Mouse (Mus musculus): ENCODE results near the gene Sugp1. TPM values are rescaled to one million over a fixed set of nuclear protein-coding genes. Genes with fewer than 3 reads are reported as not detected.

Gene Sugp1
- 33.3 and 35.3 TPM in 2 replicates for polyA plus RNA-seq (2014; fragmentation: Nextera tagmentation; extraction: Ambion mirVana)

GRCm38 (mm10) chr8:70042583-70043455 lies at the start of gene Sugp1, which contains the start of gene Mau2:
Gene Sugp1 (plus strand): TSS chr8:70042813.
Gene Mau2 (minus strand): TSS chr8:70042734.
- Histone ChIP-seq H3K36me3 (ENCODE audit: control insufficient read depth, insufficient read depth, low read length) (no peaks in the 10 kb centered on the region), H3K4me1 (ENCODE audit: control insufficient read depth, insufficient read depth, low read length) (peaks cover 23% of the 10 kb centered on the region), H3K4me3 (ENCODE audit: low read depth, low read length) (peak within 1 kb of the TSS; percentile 86), H3K9me3 (ENCODE audit: control insufficient read depth, low read length) (no peaks in the 10 kb centered on the region), H3K27ac (ENCODE audit: low read depth, low read length) (peak within 1 kb of the TSS; percentile 5; the same call in 1 of the 2 replicates), H3K9ac (ENCODE audit: low read length) (peak within 1 kb of the TSS; percentile 90), H3K4me2 (peak within 1 kb of the TSS; percentile 87), H3K27me3 (ENCODE audit: control insufficient read depth, insufficient read depth, low read length) (no peaks in the 10 kb centered on the region)
- DNase-seq (ENCODE audit: low spot score, missing footprints) (peak; percentile 99), ATAC-seq (ENCODE audit: low FRiP score) (peak; percentile 98)
- under 1% methylated on average over 64 of the region's 65 CpGs for WGBS

DNA sequence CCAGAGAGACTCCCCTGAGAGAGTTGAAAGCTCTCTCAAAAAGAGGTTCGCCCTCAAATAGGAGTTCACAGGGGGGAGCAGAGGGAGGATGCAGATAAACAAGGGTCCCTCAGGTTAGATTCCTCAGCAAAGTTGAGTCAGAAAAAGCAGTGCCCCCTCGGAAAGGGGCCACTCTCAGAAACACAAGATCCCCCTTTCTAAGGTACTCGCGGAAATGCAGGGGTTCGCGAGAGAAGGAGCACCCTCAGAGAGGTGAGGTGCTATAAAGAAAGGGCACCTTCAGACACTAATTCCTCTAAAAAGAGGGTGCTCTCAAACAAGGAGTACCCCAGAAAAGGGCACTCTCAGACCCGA lies 47.2 kb upstream of the Sugp1 start:
- ATAC-seq (ENCODE audit: low FRiP score) (no peak), DNase-seq (ENCODE audit: low spot score, missing footprints) (no peak)
- Histone ChIP-seq H3K9me3 (ENCODE audit: control insufficient read depth, low read length) (no peaks in the 10 kb centered on the region), H3K27ac (ENCODE audit: low read depth, low read length) (peak overlapping the region; percentile 86), H3K9ac (ENCODE audit: low read length) (peak overlapping the region; percentile 79), H3K36me3 (ENCODE audit: control insufficient read depth, insufficient read depth, low read length) (no peaks in the 10 kb centered on the region), H3K4me1 (ENCODE audit: control insufficient read depth, insufficient read depth, low read length) (peaks cover 11% of the 10 kb centered on the region), H3K4me3 (ENCODE audit: low read depth, low read length) (peak overlapping the region; percentile 90), H3K4me2 (peak overlapping the region; percentile 93), H3K27me3 (ENCODE audit: control insufficient read depth, insufficient read depth, low read length) (no peaks in the 10 kb centered on the region)
- WGBS, result 0% methylated on average over 7 of the region's 7 CpGs

GRCm38 (mm10) chr8:69995776-69996588 lies 46.6 kb upstream of the Sugp1 start, which contains the start of gene Gatad2a:
Gene Gatad2a (minus strand): TSS chr8:69996384.
- Histone ChIP-seq H3K4me1 (ENCODE audit: control insufficient read depth, insufficient read depth, low read length) (peaks cover 11% of the 10 kb centered on the region), H3K9me3 (ENCODE audit: control insufficient read depth, low read length) (no peaks in the 10 kb centered on the region), H3K4me2 (peak within 1 kb of the TSS; percentile 93), H3K9ac (ENCODE audit: low read length) (peak within 1 kb of the TSS; percentile 79), H3K27me3 (ENCODE audit: control insufficient read depth, insufficient read depth, low read length) (no peaks in the 10 kb centered on the region), H3K27ac (ENCODE audit: low read depth, low read length) (peak within 1 kb of the TSS; percentile 86), H3K4me3 (ENCODE audit: low read depth, low read length) (peak within 1 kb of the TSS; percentile 90), H3K36me3 (ENCODE audit: control insufficient read depth, insufficient read depth, low read length) (no peaks in the 10 kb centered on the region)
- DNase-seq (ENCODE audit: low spot score, missing footprints) (peak; percentile 99), ATAC-seq (ENCODE audit: low FRiP score) (peak; percentile 100)
- WGBS, result under 1% methylated on average over 74 of the region's 87 CpGs

DNA sequence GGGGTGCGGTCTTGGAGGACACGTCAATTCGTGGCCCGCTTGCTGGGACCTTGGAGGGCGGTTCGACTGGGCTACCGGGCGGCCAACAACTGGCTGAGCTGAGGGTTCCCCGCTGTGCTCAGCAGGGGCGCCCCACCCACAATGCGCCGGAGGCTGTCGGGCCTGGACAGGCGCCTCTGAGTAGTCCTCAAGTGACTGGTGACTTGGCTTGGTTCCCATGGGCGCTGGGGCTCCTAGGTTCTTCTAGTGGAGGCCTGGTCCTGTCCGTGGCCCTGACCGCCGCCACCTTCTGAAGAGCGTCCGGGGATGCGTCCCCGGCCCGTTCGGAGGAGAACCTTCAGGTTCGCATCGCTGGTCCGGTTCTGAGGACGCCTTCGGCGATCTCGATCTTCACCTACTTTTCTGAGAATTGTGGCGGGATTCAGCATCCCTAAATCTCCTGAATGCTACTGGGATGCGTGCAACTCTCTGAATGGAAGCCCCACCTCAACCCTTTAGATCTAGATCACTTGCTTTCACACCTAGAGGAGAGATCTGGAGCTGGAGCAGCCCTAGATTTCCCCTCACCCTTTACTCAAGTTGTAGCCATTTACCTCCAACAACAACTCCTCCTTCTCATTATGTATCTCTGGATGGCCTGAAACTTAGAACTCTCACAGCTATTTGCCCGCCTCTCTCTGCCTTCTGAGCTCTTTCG lies 45.9 kb upstream of the Sugp1 start:
- Histone ChIP-seq H3K4me1 (ENCODE audit: control insufficient read depth, insufficient read depth, low read length) (peaks cover 14% of the 10 kb centered on the region), H3K4me2 (peak overlapping the region; percentile 93), H3K9ac (ENCODE audit: low read length) (peak overlapping the region; percentile 76), H3K9me3 (ENCODE audit: control insufficient read depth, low read length) (no peaks in the 10 kb centered on the region), H3K36me3 (ENCODE audit: control insufficient read depth, insufficient read depth, low read length) (no peaks in the 10 kb centered on the region), H3K27me3 (ENCODE audit: control insufficient read depth, insufficient read depth, low read length) (no peaks in the 10 kb centered on the region), H3K27ac (ENCODE audit: low read depth, low read length) (peak overlapping the region; percentile 6; the same call in 1 of the 2 replicates), H3K4me3 (ENCODE audit: low read depth, low read length) (peak overlapping the region; percentile 90)
- ATAC-seq (ENCODE audit: low FRiP score), result no peak
- 3% methylated on average over 35 of the region's 35 CpGs for WGBS
- no peak for DNase-seq (ENCODE audit: low spot score, missing footprints)

DNA sequence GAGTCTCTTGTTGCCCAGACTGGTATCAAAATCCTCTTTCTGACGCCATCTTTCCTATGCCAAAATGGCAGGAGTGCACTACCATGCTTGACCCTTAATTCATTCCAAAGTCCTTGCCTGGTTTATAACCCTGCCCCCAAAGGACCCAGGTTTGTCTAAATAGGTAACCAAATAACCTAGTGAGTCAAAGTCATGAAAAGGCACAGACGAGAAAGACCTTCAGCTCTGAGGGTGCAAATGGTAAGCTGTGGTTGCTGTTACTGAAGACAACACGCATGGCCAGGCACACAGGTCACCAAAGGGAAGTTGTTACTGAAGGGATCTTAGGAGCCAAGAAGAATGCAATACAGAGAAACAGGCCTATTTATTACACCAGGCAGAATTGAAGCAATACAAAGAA lies 43.9 kb upstream of the Sugp1 start:
- no peak overlapping the region for H3K4me2 ChIP-seq
- H3K4me3 ChIP-seq (ENCODE audit: low read depth, low read length), result no peak overlapping the region
- WGBS, result 90% methylated on average over 3 of the region's 3 CpGs
- no peaks in the 10 kb centered on the region for H3K36me3 ChIP-seq (ENCODE audit: control insufficient read depth, insufficient read depth, low read length)
- no peak overlapping the region for H3K27ac ChIP-seq (ENCODE audit: low read depth, low read length)
- no peaks in the 10 kb centered on the region for H3K9me3 ChIP-seq (ENCODE audit: control insufficient read depth, low read length)
- no peaks in the 10 kb centered on the region for H3K27me3 ChIP-seq (ENCODE audit: control insufficient read depth, insufficient read depth, low read length)
- ATAC-seq (ENCODE audit: low FRiP score), result no peak
- peaks cover 14% of the 10 kb centered on the region for H3K4me1 ChIP-seq (ENCODE audit: control insufficient read depth, insufficient read depth, low read length)
- H3K9ac ChIP-seq (ENCODE audit: low read length), result no peak overlapping the region
- DNase-seq (ENCODE audit: low spot score, missing footprints), result no peak

DNA sequence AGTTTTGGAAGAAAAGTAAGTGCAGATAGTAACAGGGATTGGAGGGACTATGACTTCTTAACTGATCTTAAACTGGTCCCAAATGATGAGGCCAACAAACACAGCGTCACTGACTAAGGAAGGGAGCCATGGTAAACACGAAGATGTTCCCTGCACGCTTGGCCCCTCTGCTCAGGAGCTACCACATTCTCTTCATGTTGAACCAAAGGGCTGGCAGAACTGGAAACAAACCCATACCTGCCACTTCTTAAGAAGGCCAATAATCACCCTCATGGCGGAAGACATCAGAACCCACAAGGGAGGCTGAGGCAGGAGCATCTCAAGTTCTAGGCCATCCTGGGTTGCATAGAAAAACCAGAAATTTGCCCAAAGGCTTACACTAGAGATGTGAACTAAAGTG lies 43.4 kb upstream of the Sugp1 start:
- Histone ChIP-seq H3K4me3 (ENCODE audit: low read depth, low read length) (no peak overlapping the region), H3K9ac (ENCODE audit: low read length) (no peak overlapping the region), H3K27ac (ENCODE audit: low read depth, low read length) (no peak overlapping the region), H3K36me3 (ENCODE audit: control insufficient read depth, insufficient read depth, low read length) (no peaks in the 10 kb centered on the region), H3K9me3 (ENCODE audit: control insufficient read depth, low read length) (no peaks in the 10 kb centered on the region), H3K4me1 (ENCODE audit: control insufficient read depth, insufficient read depth, low read length) (peaks cover 14% of the 10 kb centered on the region), H3K4me2 (no peak overlapping the region), H3K27me3 (ENCODE audit: control insufficient read depth, insufficient read depth, low read length) (no peaks in the 10 kb centered on the region)
- DNase-seq (ENCODE audit: low spot score, missing footprints), result no peak
- 93% methylated on average over 4 of the region's 4 CpGs for WGBS
- no peak for ATAC-seq (ENCODE audit: low FRiP score)

DNA sequence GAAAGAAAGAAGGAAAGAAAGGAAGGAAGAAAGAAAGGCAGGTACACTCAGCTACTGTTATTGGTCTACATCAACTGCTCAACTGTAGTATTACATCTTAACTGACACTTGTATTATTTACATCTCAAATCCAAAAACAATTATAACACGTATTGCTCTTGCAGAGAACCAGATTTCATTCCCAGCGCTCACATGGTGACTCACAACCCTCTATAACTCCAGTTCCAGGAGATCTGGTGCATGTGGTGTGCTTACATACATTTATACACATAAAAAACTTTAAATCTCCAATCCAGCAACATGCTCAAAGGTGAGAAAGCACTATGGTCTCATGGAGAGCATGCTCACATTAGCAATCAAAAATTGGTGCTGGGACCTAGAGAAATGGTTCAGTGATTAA lies 42.4 kb upstream of the Sugp1 start:
- no peaks in the 10 kb centered on the region for H3K9me3 ChIP-seq (ENCODE audit: control insufficient read depth, low read length)
- WGBS, result 84% methylated on average over 2 of the region's 2 CpGs
- H3K27me3 ChIP-seq (ENCODE audit: control insufficient read depth, insufficient read depth, low read length), result no peaks in the 10 kb centered on the region
- H3K4me1 ChIP-seq (ENCODE audit: control insufficient read depth, insufficient read depth, low read length), result peaks cover 4% of the 10 kb centered on the region
- H3K4me3 ChIP-seq (ENCODE audit: low read depth, low read length), result no peak overlapping the region
- ATAC-seq (ENCODE audit: low FRiP score) (no peak), DNase-seq (ENCODE audit: low spot score, missing footprints) (no peak)
- no peak overlapping the region for H3K9ac ChIP-seq (ENCODE audit: low read length)
- no peak overlapping the region for H3K4me2 ChIP-seq
- H3K27ac ChIP-seq (ENCODE audit: low read depth, low read length), result no peak overlapping the region
- no peaks in the 10 kb centered on the region for H3K36me3 ChIP-seq (ENCODE audit: control insufficient read depth, insufficient read depth, low read length)

- Histone ChIP-seq H3K9ac (ENCODE audit: low read length) (peak overlapping the region; percentile 33), H3K9me3 (ENCODE audit: control insufficient read depth, low read length) (no peaks in the 10 kb centered on the region), H3K4me2 (peak overlapping the region; percentile 28), H3K27me3 (ENCODE audit: control insufficient read depth, insufficient read depth, low read length) (no peaks in the 10 kb centered on the region), H3K36me3 (ENCODE audit: control insufficient read depth, insufficient read depth, low read length) (no peaks in the 10 kb centered on the region), H3K4me3 (ENCODE audit: low read depth, low read length) (no peak overlapping the region), H3K27ac (ENCODE audit: low read depth, low read length) (no peak overlapping the region), H3K4me1 (ENCODE audit: control insufficient read depth, insufficient read depth, low read length) (0 out of 2 replicates have a peak, but pooled peaks cover 3% of the 10 kb centered on the region)
- no peak for DNase-seq (ENCODE audit: low spot score, missing footprints)
- 0 out of 2 replicates have a peak, but pooled peaks have one; percentile 43 for ATAC-seq (ENCODE audit: low FRiP score)
- 4% methylated on average over 16 of the region's 16 CpGs for WGBS
Observed at GRCm38 (mm10) chr8:70001176-70001891, 41.3 kb upstream of the Sugp1 start.
